Mouse (Mus musculus): Measurements from ENCODE around the gene Il17rb. TPM values are rescaled to one million over a fixed set of nuclear protein-coding genes. Genes with fewer than 3 reads are reported as not detected.

Il17rb gene
- polyA plus RNA-seq, 1 experiment from 2014 or later: 1.1 TPM

DNA sequence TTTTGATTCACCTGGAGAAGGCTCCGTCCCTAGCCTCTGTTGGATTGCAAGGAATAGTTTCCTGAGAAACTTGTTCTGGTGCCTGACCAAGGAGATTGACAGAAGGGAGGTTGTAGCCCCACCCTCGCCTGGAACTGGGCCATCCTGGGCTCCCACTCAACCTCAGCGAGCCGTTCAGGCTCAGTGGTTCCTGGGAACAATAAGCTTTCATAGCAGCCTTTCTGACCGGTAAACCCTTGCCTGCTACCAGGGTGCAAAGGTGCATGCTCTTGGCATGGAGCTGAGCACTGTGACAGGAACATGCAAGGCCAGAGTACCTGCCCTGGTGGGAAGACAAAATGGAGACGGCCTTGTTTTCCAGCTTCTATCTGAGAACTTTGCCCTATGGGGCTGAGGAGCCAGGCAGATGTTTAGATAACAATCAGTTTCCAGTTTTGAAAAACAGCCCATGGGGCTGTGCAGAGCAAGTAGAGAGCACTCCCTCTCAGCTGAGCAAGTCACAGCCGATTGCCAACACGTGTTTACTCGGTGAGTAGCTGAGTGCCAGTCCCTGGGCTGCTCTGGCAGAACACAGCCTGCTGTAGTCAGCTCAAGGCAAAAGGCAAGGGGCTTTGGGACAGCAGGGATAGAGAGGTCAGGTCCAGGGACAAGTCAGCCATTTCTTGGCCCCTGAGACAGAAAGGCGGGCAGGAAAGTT lies 1.3 kb upstream of the Il17rb start:
- H3K4me1 ChIP-seq (replicated peaks; ENCODE audit: control insufficient read depth, insufficient read depth, low read length): no peaks in the 10 kb centered on the region; the same call in 1 of the 2 replicates
- H3K36me3 ChIP-seq (ENCODE audit: control insufficient read depth, insufficient read depth, low read length): no peaks in the 10 kb centered on the region
- no peak overlapping the region for H3K27ac ChIP-seq (ENCODE audit: low read depth, low read length)
- H3K4me3 ChIP-seq (ENCODE audit: low read depth, low read length): no peak overlapping the region
- H3K9me3 ChIP-seq (ENCODE audit: control insufficient read depth, low read length): no peaks in the 10 kb centered on the region
- no peak overlapping the region for H3K9ac ChIP-seq (ENCODE audit: low read depth, low read length)
- WGBS: 77% methylated on average over 10 of the region's 10 CpGs
- no peak for DNase-seq (ENCODE audit: low spot score)
- no peak for ATAC-seq (replicated peaks; ENCODE audit: low FRiP score)
- peaks cover 25% of the 10 kb centered on the region for H3K27me3 ChIP-seq (replicated peaks; ENCODE audit: control insufficient read depth, insufficient read depth, low read length)
- no peak overlapping the region for H3K4me2 ChIP-seq

DNA sequence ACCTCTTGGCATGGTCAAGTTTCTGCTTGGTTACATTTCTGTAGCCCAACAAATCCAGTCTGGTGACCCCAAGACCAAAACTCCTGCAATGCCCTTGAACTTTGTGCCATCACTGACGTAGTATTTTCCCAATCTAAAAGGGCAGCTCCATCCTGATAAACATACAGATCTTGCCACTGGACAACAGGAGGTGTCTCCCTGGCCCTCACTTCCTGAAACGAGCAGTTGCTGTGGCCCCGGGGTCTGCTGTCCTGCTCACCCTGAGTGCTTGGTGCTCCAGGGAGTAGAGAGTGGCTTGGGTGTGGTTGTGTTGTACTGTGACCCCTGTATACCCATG lies 9.3 kb downstream of the Il17rb start:
- H3K4me2 ChIP-seq: no peak overlapping the region
- ATAC-seq (replicated peaks; ENCODE audit: low FRiP score) (no peak), DNase-seq (ENCODE audit: low spot score) (no peak)
- no peaks in the 10 kb centered on the region for H3K27me3 ChIP-seq (replicated peaks; ENCODE audit: control insufficient read depth, insufficient read depth, low read length)
- 63% methylated on average over 3 of the region's 3 CpGs for WGBS
- no peak overlapping the region for H3K4me3 ChIP-seq (ENCODE audit: low read depth, low read length)
- no peak overlapping the region for H3K9ac ChIP-seq (ENCODE audit: low read depth, low read length)
- no peaks in the 10 kb centered on the region for H3K9me3 ChIP-seq (ENCODE audit: control insufficient read depth, low read length)
- peaks cover 2% of the 10 kb centered on the region; the same call in 1 of the 2 replicates for H3K4me1 ChIP-seq (replicated peaks; ENCODE audit: control insufficient read depth, insufficient read depth, low read length)
- no peak overlapping the region for H3K27ac ChIP-seq (ENCODE audit: low read depth, low read length)
- H3K36me3 ChIP-seq (ENCODE audit: control insufficient read depth, insufficient read depth, low read length): peaks cover 9% of the 10 kb centered on the region

- ATAC-seq (replicated peaks; ENCODE audit: low FRiP score) (no peak), DNase-seq (ENCODE audit: low spot score) (no peak)
- Histone ChIP-seq H3K36me3 (ENCODE audit: control insufficient read depth, insufficient read depth, low read length) (peaks cover 11% of the 10 kb centered on the region), H3K4me1 (replicated peaks; ENCODE audit: control insufficient read depth, insufficient read depth, low read length) (peaks cover 2% of the 10 kb centered on the region; the same call in 1 of the 2 replicates), H3K27me3 (replicated peaks; ENCODE audit: control insufficient read depth, insufficient read depth, low read length) (no peaks in the 10 kb centered on the region), H3K27ac (ENCODE audit: low read depth, low read length) (no peak overlapping the region), H3K9me3 (ENCODE audit: control insufficient read depth, low read length) (no peaks in the 10 kb centered on the region), H3K4me3 (ENCODE audit: low read depth, low read length) (no peak overlapping the region), H3K4me2 (no peak overlapping the region), H3K9ac (ENCODE audit: low read depth, low read length) (no peak overlapping the region)
- 75% methylated on average over 13 of the region's 13 CpGs for WGBS
Measured at GRCm38 (mm10) chr14:29998747-29999474, 9.8 kb downstream of the Il17rb start.

- Histone ChIP-seq H3K9ac (ENCODE audit: low read depth, low read length) (no peak overlapping the region), H3K27me3 (replicated peaks; ENCODE audit: control insufficient read depth, insufficient read depth, low read length) (no peaks in the 10 kb centered on the region), H3K27ac (ENCODE audit: low read depth, low read length) (no peak overlapping the region), H3K4me2 (no peak overlapping the region), H3K36me3 (ENCODE audit: control insufficient read depth, insufficient read depth, low read length) (peaks cover 23% of the 10 kb centered on the region), H3K4me1 (replicated peaks; ENCODE audit: control insufficient read depth, insufficient read depth, low read length) (peaks cover 2% of the 10 kb centered on the region; the same call in 1 of the 2 replicates), H3K4me3 (ENCODE audit: low read depth, low read length) (no peak overlapping the region), H3K9me3 (ENCODE audit: control insufficient read depth, low read length) (no peaks in the 10 kb centered on the region)
- DNase-seq (ENCODE audit: low spot score) (no peak), ATAC-seq (replicated peaks; ENCODE audit: low FRiP score) (no peak)
Measured at GRCm38 (mm10) chr14:29997345-29997744, 11.4 kb downstream of the Il17rb start.

GRCm38 (mm10) chr14:29996000-29996751 lies 12.5 kb downstream of the Il17rb start:
- peak; percentile 48 for ATAC-seq (replicated peaks; ENCODE audit: low FRiP score)

GRCm38 (mm10) chr14:29994976-29995375 lies 13.7 kb downstream of the Il17rb start:
- no peak for ATAC-seq (replicated peaks; ENCODE audit: low FRiP score)
- Histone ChIP-seq H3K9ac (ENCODE audit: low read depth, low read length) (no peak overlapping the region), H3K36me3 (ENCODE audit: control insufficient read depth, insufficient read depth, low read length) (peaks cover 40% of the 10 kb centered on the region), H3K4me2 (no peak overlapping the region), H3K4me3 (ENCODE audit: low read depth, low read length) (no peak overlapping the region), H3K4me1 (replicated peaks; ENCODE audit: control insufficient read depth, insufficient read depth, low read length) (peaks cover 2% of the 10 kb centered on the region; the same call in 1 of the 2 replicates), H3K27me3 (replicated peaks; ENCODE audit: control insufficient read depth, insufficient read depth, low read length) (no peaks in the 10 kb centered on the region), H3K27ac (ENCODE audit: low read depth, low read length) (no peak overlapping the region), H3K9me3 (ENCODE audit: control insufficient read depth, low read length) (no peaks in the 10 kb centered on the region)
- 78% methylated on average over 4 of the region's 4 CpGs for WGBS
- DNase-seq (ENCODE audit: low spot score): no peak

More at GRCm38 (mm10) chr14:29996000-29996751, 12.5 kb downstream of the Il17rb start:
- Histone ChIP-seq H3K4me2 (no peak overlapping the region), H3K4me3 (ENCODE audit: low read depth, low read length) (no peak overlapping the region), H3K27ac (ENCODE audit: low read depth, low read length) (no peak overlapping the region), H3K9me3 (ENCODE audit: control insufficient read depth, low read length) (no peaks in the 10 kb centered on the region), H3K27me3 (replicated peaks; ENCODE audit: control insufficient read depth, insufficient read depth, low read length) (no peaks in the 10 kb centered on the region), H3K4me1 (replicated peaks; ENCODE audit: control insufficient read depth, insufficient read depth, low read length) (peaks cover 2% of the 10 kb centered on the region; the same call in 1 of the 2 replicates), H3K9ac (ENCODE audit: low read depth, low read length) (no peak overlapping the region), H3K36me3 (ENCODE audit: control insufficient read depth, insufficient read depth, low read length) (peaks cover 32% of the 10 kb centered on the region)
- WGBS: 87% methylated on average over 11 of the region's 11 CpGs
- DNase-seq (ENCODE audit: low spot score): no peak

DNA sequence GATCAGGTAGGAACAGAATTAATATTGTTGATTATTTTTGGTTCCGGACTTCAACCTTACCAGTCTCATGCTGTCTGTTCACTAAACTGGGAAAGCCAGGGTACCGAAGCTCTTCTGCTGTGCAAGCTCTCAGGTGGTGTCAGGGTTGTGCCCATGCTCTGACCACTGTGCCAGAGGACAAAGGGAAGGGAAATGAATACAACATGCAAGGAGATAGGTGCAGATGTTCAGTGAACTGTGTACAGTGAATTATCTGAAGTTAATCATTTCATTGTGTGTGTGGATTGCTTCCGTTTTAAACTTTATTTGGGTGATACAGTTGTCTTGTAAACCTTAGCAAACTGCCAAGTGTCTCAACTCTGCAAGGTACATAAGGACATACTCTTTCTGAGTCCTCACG lies 20.4 kb downstream of the Il17rb start:
- peaks cover 77% of the 10 kb centered on the region for H3K36me3 ChIP-seq (ENCODE audit: control insufficient read depth, insufficient read depth, low read length)
- no peak for ATAC-seq (replicated peaks; ENCODE audit: low FRiP score)
- WGBS: 92% methylated on average over 4 of the region's 4 CpGs

DNA sequence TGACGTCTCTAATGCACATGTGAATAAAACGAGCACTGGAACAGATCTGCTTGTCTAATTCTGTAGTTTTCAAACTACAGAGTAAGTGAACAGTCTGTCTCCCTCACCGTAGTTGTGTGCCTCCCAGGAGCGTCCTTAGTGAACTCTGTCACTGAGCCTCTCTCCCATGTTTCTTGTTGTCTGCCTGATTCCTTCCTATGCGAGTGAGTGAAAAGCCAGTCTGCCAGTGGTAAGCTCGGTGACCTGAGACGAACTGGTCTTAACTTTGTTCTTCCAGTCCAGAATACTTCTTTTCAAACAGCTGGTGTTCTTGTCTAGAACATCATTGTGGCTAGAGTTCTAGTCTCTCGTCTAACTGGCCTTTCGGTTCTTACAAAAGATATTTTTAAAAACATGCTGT lies 21.0 kb downstream of the Il17rb start:
- Histone ChIP-seq H3K36me3 (ENCODE audit: control insufficient read depth, insufficient read depth, low read length) (peaks cover 75% of the 10 kb centered on the region), H3K4me1 (replicated peaks; ENCODE audit: control insufficient read depth, insufficient read depth, low read length) (no peaks in the 10 kb centered on the region), H3K9ac (ENCODE audit: low read depth, low read length) (no peak overlapping the region), H3K9me3 (ENCODE audit: control insufficient read depth, low read length) (no peaks in the 10 kb centered on the region), H3K27ac (ENCODE audit: low read depth, low read length) (no peak overlapping the region), H3K27me3 (replicated peaks; ENCODE audit: control insufficient read depth, insufficient read depth, low read length) (no peaks in the 10 kb centered on the region), H3K4me2 (no peak overlapping the region), H3K4me3 (ENCODE audit: low read depth, low read length) (no peak overlapping the region)
- no peak for ATAC-seq (replicated peaks; ENCODE audit: low FRiP score)
- DNase-seq (ENCODE audit: low spot score): no peak
- 90% methylated on average over 9 of the region's 9 CpGs for WGBS

More for the DNA sequence above, 20.4 kb downstream of the Il17rb start:
- H3K4me3 ChIP-seq (ENCODE audit: low read depth, low read length): no peak overlapping the region
- no peak for DNase-seq (ENCODE audit: low spot score)
- H3K27ac ChIP-seq (ENCODE audit: low read depth, low read length): no peak overlapping the region
- H3K27me3 ChIP-seq (replicated peaks; ENCODE audit: control insufficient read depth, insufficient read depth, low read length): no peaks in the 10 kb centered on the region
- H3K9ac ChIP-seq (ENCODE audit: low read depth, low read length): no peak overlapping the region
- no peaks in the 10 kb centered on the region for H3K9me3 ChIP-seq (ENCODE audit: control insufficient read depth, low read length)
- H3K4me1 ChIP-seq (replicated peaks; ENCODE audit: control insufficient read depth, insufficient read depth, low read length): no peaks in the 10 kb centered on the region
- no peak overlapping the region for H3K4me2 ChIP-seq
